8 mouse cellular contexts compared by ENCODE assay signal in genomic region chr10:13500473-13500872, GRCm38 (mm10). TPM values are rescaled to one million over a fixed set of nuclear protein-coding genes. Genes with fewer than 3 reads are reported as not detected.
DNase-seq lines count a peak whose midpoint lies in the region; ATAC-seq and TF ChIP-seq lines count a peak whose summit lies in the region.

No protein-coding gene starts in this region.

- H3K27ac ChIP-seq in layer of hippocampus, adult 2 months, result peak overlapping the region; percentile 87
- no peak overlapping the region for H3K27ac ChIP-seq in embryonic facial prominence, embryonic 12.5 days
- H3K27ac ChIP-seq in hindbrain, embryonic 15.5 days (replicated peaks), result no peak overlapping the region

- no peaks in the 10 kb centered on the region for H3K4me1 ChIP-seq in embryonic facial prominence, embryonic 12.5 days
- peaks cover 14% of the 10 kb centered on the region; the same call in 1 of the 2 replicates for H3K4me1 ChIP-seq in hindbrain, embryonic 15.5 days (replicated peaks)

- H3K36me3 ChIP-seq in embryonic facial prominence, embryonic 12.5 days, result no peaks in the 10 kb centered on the region
- H3K36me3 ChIP-seq in hindbrain, embryonic 15.5 days, result 0 out of 2 replicates have a peak, but pooled peaks cover 8% of the 10 kb centered on the region

- no peak for ATAC-seq in embryonic facial prominence, embryonic 12.5 days (ENCODE audit: insufficient number of reproducible peaks, insufficient read depth, low FRiP score, low TSS enrichment)
- ATAC-seq in hindbrain, embryonic 15.5 days (ENCODE audit: low FRiP score, low read depth), result peak; percentile 4; the same call in 1 of the 2 replicates
- ATAC-seq in megakaryocyte progenitor cell, adult 5-6 weeks (replicated peaks; ENCODE audit: poor library complexity), result 0 out of 2 replicates have a peak, but pooled peaks have one; percentile 17

- H3K9ac ChIP-seq in embryonic facial prominence, embryonic 12.5 days, result no peak overlapping the region; the same call in 1 of the 2 replicates
- no peak overlapping the region for H3K9ac ChIP-seq in hindbrain, embryonic 15.5 days

- H3K4me2 ChIP-seq in embryonic facial prominence, embryonic 12.5 days (replicated peaks), result peak overlapping the region; percentile 64
- peak overlapping the region; percentile 72 for H3K4me2 ChIP-seq in hindbrain, embryonic 15.5 days

- no peak for TF ChIP-seq CTCF in layer of hippocampus, adult 2 months (conservative IDR thresholded peaks at IDR 0.05)

- H3K27me3 ChIP-seq in embryonic facial prominence, embryonic 12.5 days, result no peaks in the 10 kb centered on the region
- no peaks in the 10 kb centered on the region for H3K27me3 ChIP-seq in hindbrain, embryonic 15.5 days

- no peaks in the 10 kb centered on the region for H3K9me3 ChIP-seq in embryonic facial prominence, embryonic 12.5 days
- no peaks in the 10 kb centered on the region for H3K9me3 ChIP-seq in hindbrain, embryonic 15.5 days

- DNase-seq in layer of hippocampus, adult 2 months (ENCODE audit: low spot score in 2 of 2), result no peak
- no peak for DNase-seq in layer of hippocampus, adult 9-10 months (ENCODE audit: low spot score)
- no peak for DNase-seq in right cerebral cortex, postnatal 14 days
- DNase-seq in urinary bladder, postnatal 10 days (ENCODE audit: low spot score), result no peak
- DNase-seq in gastrocnemius, adult 18-20 months (ENCODE audit: low spot score), result no peak

- 45% methylated on average over 9 of the region's 9 CpGs for WGBS in embryonic facial prominence, embryonic 12.5 days
- WGBS in hindbrain, embryonic 15.5 days, result 46% methylated on average over 9 of the region's 9 CpGs

- peak overlapping the region; percentile 87 for H3K4me3 ChIP-seq in layer of hippocampus, adult 2 months
- H3K4me3 ChIP-seq in embryonic facial prominence, embryonic 12.5 days, result peak overlapping the region; percentile 46
- peak overlapping the region; percentile 76 for H3K4me3 ChIP-seq in hindbrain, embryonic 15.5 days

RNA-seq across cellular contexts. Expression of gene Fuca2, which starts 1.1 kb away (rescaled TPM):
- 10 to 100 TPM; 41.3 to 42.0 TPM for total RNA-seq in layer of hippocampus, adult 2 months (2021)
- polyA plus RNA-seq in embryonic facial prominence, embryonic 12.5 days (2016; fragmentation: Nextera tagmentation; extraction: Ambion mirVana), result 35.9 and 41.6 TPM in 2 replicates
- 42.7 and 45.0 TPM in 2 replicates for polyA plus RNA-seq in hindbrain, embryonic 15.5 days (2015; fragmentation: Nextera tagmentation; extraction: Ambion mirVana)
- total RNA-seq in megakaryocyte progenitor cell, adult 5-6 weeks (2015), result 149 and 158 TPM in 2 replicates
- 95.1 and 101 TPM in 2 replicates for total RNA-seq in megakaryocyte progenitor cell, adult 5-6 weeks (2017)
- total RNA-seq in gastrocnemius, adult 18-20 months (2021), result 10 to 100 TPM; 10.7 to 11.5 TPM

RNA-seq across cellular contexts. Expression of gene Phactr2, which starts 26.3 kb away (rescaled TPM):
- 10 to 100 TPM; 20.7 to 25.4 TPM for total RNA-seq in layer of hippocampus, adult 2 months (2021)
- 25.1 and 27.2 TPM in 2 replicates for polyA plus RNA-seq in embryonic facial prominence, embryonic 12.5 days (2016; fragmentation: Nextera tagmentation; extraction: Ambion mirVana)
- 7.7 and 8.8 TPM in 2 replicates for polyA plus RNA-seq in hindbrain, embryonic 15.5 days (2015; fragmentation: Nextera tagmentation; extraction: Ambion mirVana)
- total RNA-seq in megakaryocyte progenitor cell, adult 5-6 weeks (2015), result 26.2 and 26.4 TPM in 2 replicates
- 21.7 and 24.4 TPM in 2 replicates for total RNA-seq in megakaryocyte progenitor cell, adult 5-6 weeks (2017)
- total RNA-seq in gastrocnemius, adult 18-20 months (2021), result 10 to 100 TPM; 17.6 to 19.4 TPM

RNA-seq across cellular contexts. Expression of gene Adat2, which starts 52.2 kb away (rescaled TPM):
- total RNA-seq in layer of hippocampus, adult 2 months (2021), result 1 to 10 TPM; 9.0 to 9.2 TPM
- 4.1 and 5.1 TPM in 2 replicates for polyA plus RNA-seq in embryonic facial prominence, embryonic 12.5 days (2016; fragmentation: Nextera tagmentation; extraction: Ambion mirVana)
- polyA plus RNA-seq in hindbrain, embryonic 15.5 days (2015; fragmentation: Nextera tagmentation; extraction: Ambion mirVana), result 1.9 and 2.1 TPM in 2 replicates
- 9.7 and 12.0 TPM in 2 replicates for total RNA-seq in megakaryocyte progenitor cell, adult 5-6 weeks (2015)
- total RNA-seq in megakaryocyte progenitor cell, adult 5-6 weeks (2017), result 4.2 and 4.6 TPM in 2 replicates
- 1 to 10 TPM; 2.5 to 3.4 TPM for total RNA-seq in gastrocnemius, adult 18-20 months (2021)

RNA-seq across cellular contexts. Expression of gene Pex3, which starts 52.5 kb away (rescaled TPM):
- 10 to 100 TPM; 31.3 to 33.3 TPM for total RNA-seq in layer of hippocampus, adult 2 months (2021)
- 25.6 and 26.7 TPM in 2 replicates for polyA plus RNA-seq in embryonic facial prominence, embryonic 12.5 days (2016; fragmentation: Nextera tagmentation; extraction: Ambion mirVana)
- polyA plus RNA-seq in hindbrain, embryonic 15.5 days (2015; fragmentation: Nextera tagmentation; extraction: Ambion mirVana), result 26.7 and 27.7 TPM in 2 replicates
- total RNA-seq in megakaryocyte progenitor cell, adult 5-6 weeks (2015), result 40.5 and 41.2 TPM in 2 replicates
- 21.6 and 23.1 TPM in 2 replicates for total RNA-seq in megakaryocyte progenitor cell, adult 5-6 weeks (2017)
- total RNA-seq in gastrocnemius, adult 18-20 months (2021), result 10 to 100 TPM; 10.3 to 10.6 TPM
